Mouse (Mus musculus) intestine, embryonic 16.5 days (tissue): ENCODE data around the gene Upp2. TPM values are rescaled to one million over a fixed set of nuclear protein-coding genes. Genes with fewer than 3 reads are reported as not detected.

Experiments
- ATAC-seq: fragments of 200-750 bp; cut with Nextera tagmentation; 2 replicates; pipeline ENCODE4 v1.8.0; 2017; ENCODE audit warnings: moderate TSS enrichment, moderate library complexity
- H3K27ac ChIP-seq: fragments of 300-500 bp; sonication (generic); 2 replicates; pipeline ENCODE4 v1.5.1; 2014; ENCODE audit warnings: mild to moderate bottlenecking, low read length
- H3K27me3 ChIP-seq: fragments of 300-500 bp; sonication (generic); replicated peaks from 2 replicates; pipeline ENCODE4 v1.6.1; 2014; ENCODE audit warnings: low read length, control low read depth, mixed read lengths; ENCODE audit not compliant: control insufficient read depth, insufficient read depth
- H3K36me3 ChIP-seq: fragments of 300-500 bp; sonication (generic); 2 replicates; pipeline ENCODE4 v1.6.1; 2014; ENCODE audit warnings: low read length, control low read depth; ENCODE audit not compliant: control insufficient read depth, insufficient read depth
- H3K4me1 ChIP-seq: fragments of 300-500 bp; sonication (generic); 2 replicates; pipeline ENCODE4 v1.6.1; 2014; ENCODE audit warnings: low read length, control low read depth, mixed read lengths; ENCODE audit not compliant: control insufficient read depth, insufficient read depth
- H3K4me2 ChIP-seq: fragments of 300-500 bp; sonication (generic); 2 replicates; pipeline ENCODE4 v1.6.1; 2014; ENCODE audit warnings: low read depth, low read length, control low read depth
- H3K4me3 ChIP-seq: fragments of 300-500 bp; sonication (generic); 2 replicates; pipeline ENCODE4 v1.5.1; 2014; ENCODE audit warnings: mild to moderate bottlenecking, low read length
- H3K9ac ChIP-seq: fragments of 300-500 bp; sonication (generic); 2 replicates; pipeline ENCODE4 v1.6.1; 2014; ENCODE audit warnings: low read depth, low read length
- H3K9me3 ChIP-seq: fragments of 300-500 bp; sonication (generic); 2 replicates; pipeline ENCODE4 v1.6.1; 2016; ENCODE audit warnings: low read length, control low read depth; ENCODE audit not compliant: control insufficient read depth
- WGBS: fragments of 180-500 bp; shearing (Covaris S2); extraction: QIAGEN DNeasy Blood & Tissue Kit; methylation state at CpG from one replicate; pipeline ENCODE4 v1.1.7; 2014; 5-methylcytosine and 5-hydroxymethylcytosine counted together
- polyA plus RNA-seq: library from polyadenylated mRNA; unstranded; fragments of >200 nt; fragmentation: Nextera tagmentation; extraction: Ambion mirVana; gene quantifications from 2 replicates; pipeline ENCODE4 v1.2.1, GENCODE M21; 2015

Upp2 gene
- polyA plus RNA-seq, 1 experiment from 2014 or later = 5.7 TPM

GRCm38 (mm10) chr2:58703226-58703625 is 136.1 kb downstream of the Upp2 start:
- 91% methylated on average over 6 of the region's 6 CpGs for WGBS
- Histone ChIP-seq H3K36me3 (no peaks in the 10 kb centered on the region), H3K27me3 (no peaks in the 10 kb centered on the region), H3K4me2 (no peak overlapping the region), H3K9ac (no peak overlapping the region), H3K27ac (no peak overlapping the region), H3K9me3 (no peaks in the 10 kb centered on the region), H3K4me3 (no peak overlapping the region), H3K4me1 (no peaks in the 10 kb centered on the region)
- ATAC-seq = no peak

- WGBS = 77% methylated on average over 6 of the region's 6 CpGs
- no peak for ATAC-seq
- Histone ChIP-seq H3K27me3 (no peaks in the 10 kb centered on the region), H3K4me1 (no peaks in the 10 kb centered on the region), H3K9me3 (no peaks in the 10 kb centered on the region), H3K4me2 (no peak overlapping the region), H3K4me3 (no peak overlapping the region), H3K27ac (no peak overlapping the region), H3K36me3 (no peaks in the 10 kb centered on the region), H3K9ac (no peak overlapping the region)
These were observed 136.5 kb downstream of the Upp2 start for GRCm38 (mm10) chr2:58703646-58704045.

GRCm38 (mm10) chr2:58704576-58704975 is 137.5 kb downstream of the Upp2 start:
- no peak overlapping the region for H3K27ac ChIP-seq
- no peak overlapping the region for H3K4me3 ChIP-seq
- H3K36me3 ChIP-seq = no peaks in the 10 kb centered on the region
- H3K27me3 ChIP-seq = no peaks in the 10 kb centered on the region
- H3K9me3 ChIP-seq = no peaks in the 10 kb centered on the region
- no peak for ATAC-seq
- H3K4me2 ChIP-seq = no peak overlapping the region
- 74% methylated on average over 3 of the region's 3 CpGs for WGBS
- H3K9ac ChIP-seq = no peak overlapping the region
- no peaks in the 10 kb centered on the region for H3K4me1 ChIP-seq

- H3K27me3 ChIP-seq = no peaks in the 10 kb centered on the region
- H3K4me1 ChIP-seq = no peaks in the 10 kb centered on the region
- no peaks in the 10 kb centered on the region for H3K36me3 ChIP-seq
- no peak overlapping the region for H3K4me3 ChIP-seq
- no peak overlapping the region for H3K27ac ChIP-seq
- H3K9me3 ChIP-seq = no peaks in the 10 kb centered on the region
- no peak overlapping the region for H3K4me2 ChIP-seq
- 83% methylated on average over 3 of the region's 3 CpGs for WGBS
- no peak overlapping the region for H3K9ac ChIP-seq
- no peak for ATAC-seq
These were observed 140.6 kb downstream of the Upp2 start for GRCm38 (mm10) chr2:58707676-58708075.

- H3K4me1 ChIP-seq = no peaks in the 10 kb centered on the region
- no peaks in the 10 kb centered on the region for H3K9me3 ChIP-seq
- H3K27me3 ChIP-seq = no peaks in the 10 kb centered on the region
- WGBS = 47% methylated on average over 5 of the region's 5 CpGs
- H3K4me3 ChIP-seq = no peak overlapping the region
- H3K4me2 ChIP-seq = no peak overlapping the region
- ATAC-seq = peak; percentile 38; the same call in 1 of the 2 replicates
- H3K27ac ChIP-seq = no peak overlapping the region
- H3K36me3 ChIP-seq = no peaks in the 10 kb centered on the region
- H3K9ac ChIP-seq = no peak overlapping the region
These were observed 143.1 kb downstream of the Upp2 start for GRCm38 (mm10) chr2:58710234-58710633.

GRCm38 (mm10) chr2:58711049-58711448 is 144.0 kb downstream of the Upp2 start:
- H3K9ac ChIP-seq = no peak overlapping the region
- H3K36me3 ChIP-seq = no peaks in the 10 kb centered on the region
- H3K27me3 ChIP-seq = no peaks in the 10 kb centered on the region
- 84% methylated on average over 4 of the region's 4 CpGs for WGBS
- no peak overlapping the region for H3K4me3 ChIP-seq
- no peak overlapping the region for H3K27ac ChIP-seq
- no peak overlapping the region for H3K4me2 ChIP-seq
- H3K4me1 ChIP-seq = no peaks in the 10 kb centered on the region
- ATAC-seq = no peak
- H3K9me3 ChIP-seq = no peaks in the 10 kb centered on the region

GRCm38 (mm10) chr2:58711491-58711890 is 144.4 kb downstream of the Upp2 start:
- Histone ChIP-seq H3K4me1 (no peaks in the 10 kb centered on the region), H3K27ac (no peak overlapping the region), H3K4me3 (no peak overlapping the region), H3K27me3 (no peaks in the 10 kb centered on the region), H3K4me2 (no peak overlapping the region), H3K9ac (no peak overlapping the region), H3K9me3 (no peaks in the 10 kb centered on the region), H3K36me3 (no peaks in the 10 kb centered on the region)
- WGBS = 60% methylated on average over 2 of the region's 2 CpGs
- ATAC-seq = no peak

- Histone ChIP-seq H3K27me3 (no peaks in the 10 kb centered on the region), H3K27ac (no peak overlapping the region), H3K36me3 (no peaks in the 10 kb centered on the region), H3K9ac (no peak overlapping the region), H3K4me3 (no peak overlapping the region), H3K4me2 (no peak overlapping the region), H3K4me1 (no peaks in the 10 kb centered on the region), H3K9me3 (no peaks in the 10 kb centered on the region)
- 47% methylated on average over 5 of the region's 5 CpGs for WGBS
- peak; percentile 67 for ATAC-seq
These were observed 144.8 kb downstream of the Upp2 start for GRCm38 (mm10) chr2:58711935-58712334.

- H3K4me3 ChIP-seq = no peak overlapping the region
- no peak for ATAC-seq
- WGBS = 71% methylated on average over 3 of the region's 3 CpGs
- H3K4me2 ChIP-seq = no peak overlapping the region
- H3K9me3 ChIP-seq = no peaks in the 10 kb centered on the region
- H3K27ac ChIP-seq = no peak overlapping the region
- H3K4me1 ChIP-seq = no peaks in the 10 kb centered on the region
- no peaks in the 10 kb centered on the region for H3K36me3 ChIP-seq
- H3K9ac ChIP-seq = no peak overlapping the region
- no peaks in the 10 kb centered on the region for H3K27me3 ChIP-seq
These were observed 150.8 kb downstream of the Upp2 start for GRCm38 (mm10) chr2:58717898-58718297.

- Histone ChIP-seq H3K27me3 (no peaks in the 10 kb centered on the region), H3K36me3 (no peaks in the 10 kb centered on the region), H3K4me1 (no peaks in the 10 kb centered on the region), H3K9ac (no peak overlapping the region), H3K9me3 (no peaks in the 10 kb centered on the region), H3K4me2 (no peak overlapping the region), H3K4me3 (no peak overlapping the region), H3K27ac (no peak overlapping the region)
- ATAC-seq = no peak
- 38% methylated on average over 4 of the region's 4 CpGs for WGBS
These were observed 170.2 kb downstream of the Upp2 start for GRCm38 (mm10) chr2:58737192-58737820.
